Mouse (Mus musculus) cerebellum, adult 18-20 months (tissue): ENCODE results near the gene Cdipt.

Experiments
- DNase-seq, 2 experiments: peaks; one replicate each; pipeline ENCODE4 v3.0.0; 2021

Cdipt gene

DNA sequence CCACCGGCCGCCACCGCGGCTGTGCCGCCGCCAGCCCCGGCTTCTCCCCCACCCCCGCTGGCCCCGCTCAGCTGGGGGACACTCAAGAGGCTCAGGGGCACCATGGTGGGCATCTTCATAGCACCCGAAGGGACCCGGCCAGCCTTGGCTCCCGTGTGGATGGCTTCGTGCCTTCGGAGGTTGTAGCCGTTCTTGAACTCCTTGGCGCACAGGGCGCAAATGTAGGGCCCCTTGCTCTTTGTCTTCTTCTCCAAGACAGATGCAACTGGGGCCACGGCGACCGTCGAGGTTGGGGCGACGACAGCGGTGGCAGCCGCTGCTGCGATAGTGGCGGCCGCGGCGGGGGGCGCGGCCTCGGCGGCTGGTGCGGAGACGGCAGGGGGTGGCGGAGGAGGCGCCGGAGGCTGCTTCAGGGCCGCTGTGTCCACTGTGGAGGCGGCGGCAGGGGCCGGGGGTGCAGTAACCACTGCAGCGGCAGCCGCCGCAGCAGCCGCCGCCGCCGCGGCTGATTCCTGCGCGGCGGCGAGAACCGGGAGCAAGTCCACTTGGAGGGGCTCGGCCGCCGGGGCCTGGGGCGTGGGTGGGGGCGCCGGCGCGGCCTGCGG lies 49.9 kb downstream of the Cdipt start:
- DNase-seq, result peak in 1 of 2 experiments; percentile 67

- DNase-seq, result peak; percentile 74 to 80
Observed at GRCm38 (mm10) chr7:127026161-127026600, 50.5 kb downstream of the Cdipt start.

DNA sequence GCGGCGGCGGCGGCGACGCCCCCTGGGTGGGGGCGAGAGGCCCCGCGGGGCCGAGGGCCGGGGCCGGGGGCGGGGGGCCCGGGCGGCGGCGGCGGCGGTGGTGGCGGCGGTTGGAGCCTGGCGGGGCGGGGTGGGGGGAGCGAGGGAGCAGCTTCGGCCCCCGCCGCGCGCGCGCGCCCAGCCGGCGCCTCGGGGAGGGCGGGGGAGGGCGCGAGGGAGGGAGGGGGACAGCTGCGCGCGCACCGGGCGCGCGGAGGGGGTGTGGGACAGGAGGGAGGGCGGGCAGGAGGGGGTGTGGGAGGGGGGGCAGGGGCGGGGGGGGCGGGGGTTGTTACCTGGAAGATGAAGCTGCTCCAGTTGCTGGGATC lies 50.9 kb downstream of the Cdipt start:
- peak; percentile 61 to 86 for DNase-seq

GRCm38 (mm10) chr7:127026984-127027726 lies 51.4 kb downstream of the Cdipt start, which contains the start of gene Maz:
Gene Maz, minus strand, starts transcription at chr7:127027037.
- DNase-seq, result peak; percentile 99

DNA sequence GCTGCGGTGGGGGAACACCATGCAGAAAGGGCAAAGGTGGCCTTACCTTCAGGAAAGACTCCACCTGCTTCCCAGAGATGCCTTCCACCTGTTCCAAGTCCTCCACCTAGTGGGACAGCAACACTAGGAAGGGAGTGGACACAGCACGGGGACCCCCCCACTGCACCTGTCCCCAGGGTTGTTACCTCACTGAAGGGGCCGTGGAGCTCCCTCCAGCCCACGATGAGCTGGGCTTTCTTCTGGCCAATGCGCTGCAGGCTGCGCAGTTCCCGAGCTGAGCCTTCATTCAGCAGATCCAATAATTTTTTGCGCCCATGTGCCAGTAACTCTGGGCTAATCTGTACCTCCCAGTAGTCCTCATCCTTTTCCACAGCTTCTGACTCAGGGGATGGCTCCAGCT lies 52.2 kb downstream of the Cdipt start:
- DNase-seq, result peak in 1 of 2 experiments; percentile 58
